Mouse (Mus musculus) liver, embryonic 15.5 days (tissue): ENCODE measurements around the gene Txndc8. TPM values are rescaled to one million over a fixed set of nuclear protein-coding genes. Genes with fewer than 3 reads are reported as not detected.

Experiments used
- ATAC-seq: fragments of 200-750 bp; cut with Nextera tagmentation; 2 replicates; pipeline ENCODE4 v1.8.0; 2017; ENCODE audit warnings: moderate number of reproducible peaks, mild to moderate bottlenecking, moderate library complexity; ENCODE audit not compliant: insufficient read depth
- H3K27ac ChIP-seq: fragments of 300-500 bp; sonication (generic); replicated peaks from 2 replicates; pipeline ENCODE4 v1.5.1; 2015; ENCODE audit warnings: mild to moderate bottlenecking, inconsistent platforms
- H3K27me3 ChIP-seq: fragments of 300-500 bp; sonication (generic); 2 replicates; pipeline ENCODE4 v1.6.1; 2015; ENCODE audit warnings: mild to moderate bottlenecking, inconsistent platforms
- H3K36me3 ChIP-seq: fragments of 300-500 bp; sonication (generic); replicated peaks from 2 replicates; pipeline ENCODE4 v1.6.1; 2015; ENCODE audit warnings: moderate library complexity, mild to moderate bottlenecking, inconsistent platforms
- H3K4me1 ChIP-seq: fragments of 300-500 bp; sonication (generic); replicated peaks from 2 replicates; pipeline ENCODE4 v1.6.1; 2015; ENCODE audit warnings: inconsistent platforms
- H3K4me2 ChIP-seq: fragments of 300-500 bp; sonication (generic); 2 replicates; pipeline ENCODE4 v1.6.1; 2015; ENCODE audit warnings: moderate library complexity, mild to moderate bottlenecking, inconsistent platforms
- H3K4me3 ChIP-seq: fragments of 300-500 bp; sonication (generic); replicated peaks from 2 replicates; pipeline ENCODE4 v1.5.1; 2015; ENCODE audit warnings: mild to moderate bottlenecking, inconsistent platforms
- H3K9ac ChIP-seq: fragments of 300-500 bp; sonication (generic); 2 replicates; pipeline ENCODE4 v1.6.1; 2015; ENCODE audit warnings: moderate library complexity, mild to moderate bottlenecking, inconsistent platforms
- H3K9me3 ChIP-seq: fragments of 300-500 bp; sonication (generic); replicated peaks from 2 replicates; pipeline ENCODE4 v1.6.1; 2016; ENCODE audit warnings: inconsistent platforms
- WGBS: fragments of 180-500 bp; shearing (Covaris S2); methylation state at CpG from one replicate; pipeline ENCODE4 v1.1.7; 2015; ENCODE audit warnings: mixed read lengths; ENCODE audit not compliant: insufficient replicate concordance; 5-methylcytosine and 5-hydroxymethylcytosine counted together
- polyA plus RNA-seq: library from polyadenylated mRNA; unstranded; fragments of >200 nt; fragmentation: Nextera tagmentation; extraction: Ambion mirVana; gene quantifications from 2 replicates; pipeline ENCODE4 v1.2.1, GENCODE M21; 2015

The Txndc8 gene
- polyA plus RNA-seq, 1 experiment from 2014 or later = not detected

- peak; percentile 93 for ATAC-seq
- WGBS = under 1% methylated on average over 71 of the region's 71 CpGs
- Histone ChIP-seq H3K4me1 (peaks cover 47% of the 10 kb centered on the region), H3K27ac (peak within 1 kb of the TSS; percentile 98), H3K9me3 (no peaks in the 10 kb centered on the region), H3K4me2 (peak within 1 kb of the TSS; percentile 93), H3K4me3 (peak within 1 kb of the TSS; percentile 88), H3K27me3 (peaks cover 11% of the 10 kb centered on the region; the same call in 1 of the 2 replicates), H3K36me3 (peaks cover 20% of the 10 kb centered on the region), H3K9ac (peak within 1 kb of the TSS; percentile 74)
These were observed 52.6 kb downstream of the Txndc8 start, which contains the start of gene Txn1 for GRCm38 (mm10) chr4:57956029-57956960. Gene Txn1, minus strand, starts transcription at chr4:57956411.

DNA sequence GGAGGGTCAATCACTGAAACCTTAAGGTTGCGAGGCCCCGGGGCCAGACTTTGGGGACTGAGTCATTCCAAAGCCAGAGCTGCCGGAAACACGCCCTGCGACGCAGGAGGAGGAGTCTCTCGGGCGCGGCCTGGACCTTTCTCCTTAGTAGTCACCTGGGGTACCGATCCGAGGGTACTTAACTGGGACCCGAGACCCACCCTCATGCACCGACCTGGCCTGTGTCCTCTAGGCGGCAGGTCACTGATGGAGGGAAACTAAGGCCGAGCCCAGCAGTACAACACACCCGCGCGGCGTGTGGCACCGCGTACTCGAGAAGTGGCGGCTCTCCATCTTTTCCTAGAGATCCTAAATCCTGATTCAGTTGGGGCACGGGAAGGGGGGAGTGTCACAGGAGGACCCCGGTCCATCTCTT lies 53.4 kb downstream of the Txndc8 start:
- under 1% methylated on average over 25 of the region's 25 CpGs for WGBS
- H3K4me1 ChIP-seq = peaks cover 49% of the 10 kb centered on the region

DNA sequence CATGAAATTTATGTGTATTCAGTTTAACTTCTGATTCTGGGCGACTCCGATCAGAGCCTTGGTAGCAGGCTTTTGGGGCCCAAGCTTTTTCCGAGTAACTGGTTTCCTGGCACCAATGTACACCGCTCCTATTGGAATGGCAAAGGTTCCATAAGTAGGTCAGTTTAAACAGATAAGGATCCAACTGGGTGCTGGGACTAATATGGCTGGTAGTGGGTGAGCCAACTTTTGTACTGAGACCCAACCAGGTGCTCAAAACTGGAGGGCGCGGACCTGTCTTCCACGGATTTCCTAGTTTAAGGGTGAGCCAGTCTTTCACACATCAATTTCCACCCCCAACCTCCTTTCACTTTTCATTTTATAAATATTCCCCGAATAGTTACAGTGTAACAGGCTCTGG lies 53.9 kb downstream of the Txndc8 start:
- no peak for ATAC-seq
- Histone ChIP-seq H3K4me3 (peak overlapping the region; percentile 88), H3K9ac (peak overlapping the region; percentile 74), H3K27ac (peak overlapping the region; percentile 98), H3K4me1 (peaks cover 52% of the 10 kb centered on the region), H3K9me3 (no peaks in the 10 kb centered on the region), H3K4me2 (peak overlapping the region; percentile 93), H3K36me3 (peaks cover 33% of the 10 kb centered on the region), H3K27me3 (peaks cover 11% of the 10 kb centered on the region; the same call in 1 of the 2 replicates)
- WGBS = 66% methylated on average over 8 of the region's 8 CpGs

More for the DNA sequence above, 53.4 kb downstream of the Txndc8 start:
- Histone ChIP-seq H3K27me3 (peaks cover 11% of the 10 kb centered on the region; the same call in 1 of the 2 replicates), H3K27ac (peak overlapping the region; percentile 98), H3K9ac (peak overlapping the region; percentile 74), H3K4me3 (peak overlapping the region; percentile 88), H3K36me3 (peaks cover 28% of the 10 kb centered on the region), H3K9me3 (no peaks in the 10 kb centered on the region), H3K4me2 (peak overlapping the region; percentile 93)
- peak; percentile 14 for ATAC-seq

DNA sequence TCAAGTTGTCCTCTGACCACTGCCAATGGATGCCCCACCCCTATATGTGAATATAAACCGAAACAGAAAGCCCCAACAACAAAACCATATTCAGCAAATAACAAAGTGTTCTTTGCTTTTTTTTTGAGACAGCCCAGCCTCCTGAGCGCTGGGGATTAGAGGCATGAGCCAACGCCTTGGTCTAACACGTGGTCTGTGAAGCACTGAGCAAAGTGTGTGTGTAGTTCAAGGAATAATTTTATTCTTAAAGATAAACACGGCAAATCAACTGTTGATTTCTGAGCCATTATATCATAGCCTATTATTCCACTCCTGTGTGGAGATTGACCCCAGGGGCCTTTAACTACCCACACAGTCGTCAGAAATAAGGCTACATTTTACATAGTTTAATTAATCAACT lies 54.3 kb downstream of the Txndc8 start:
- Histone ChIP-seq H3K4me1 (peaks cover 52% of the 10 kb centered on the region), H3K36me3 (peaks cover 37% of the 10 kb centered on the region), H3K4me3 (peak overlapping the region; percentile 88), H3K27me3 (peaks cover 11% of the 10 kb centered on the region; the same call in 1 of the 2 replicates), H3K9me3 (no peaks in the 10 kb centered on the region), H3K4me2 (peak overlapping the region; percentile 93), H3K27ac (peak overlapping the region; percentile 98; the same call in 1 of the 2 replicates), H3K9ac (peak overlapping the region; percentile 74; the same call in 1 of the 2 replicates)
- ATAC-seq = no peak
- WGBS = 71% methylated on average over 6 of the region's 6 CpGs

DNA sequence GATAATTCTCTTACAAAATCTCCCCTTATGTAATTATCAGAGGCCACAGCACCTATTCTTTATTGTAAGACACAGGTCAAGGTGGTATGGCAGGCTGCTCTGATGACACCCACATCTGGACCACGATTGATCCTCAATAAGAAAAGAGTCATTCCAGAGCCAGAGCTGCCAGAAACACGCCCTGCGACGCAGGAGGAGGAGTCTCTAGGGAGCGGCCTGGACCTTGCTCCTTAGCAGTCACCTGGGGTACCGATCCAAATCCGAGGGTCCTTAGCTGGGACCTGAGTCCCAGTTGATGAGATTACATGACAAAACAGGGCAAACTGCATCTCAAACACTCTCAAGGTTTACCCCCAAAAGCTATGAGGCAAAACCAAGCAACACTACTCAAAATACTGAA lies 55.1 kb downstream of the Txndc8 start:
- peaks cover 52% of the 10 kb centered on the region for H3K4me1 ChIP-seq
- 0 out of 2 replicates have a peak overlapping the region, but pooled peaks have one; percentile 6 for H3K27ac ChIP-seq
- H3K9me3 ChIP-seq = no peaks in the 10 kb centered on the region
- no peak for ATAC-seq
- WGBS = 83% methylated on average over 7 of the region's 7 CpGs
- no peak overlapping the region for H3K9ac ChIP-seq
- peak overlapping the region; percentile 88; the same call in 1 of the 2 replicates for H3K4me3 ChIP-seq
- peaks cover 6% of the 10 kb centered on the region; the same call in 1 of the 2 replicates for H3K27me3 ChIP-seq
- H3K4me2 ChIP-seq = peak overlapping the region; percentile 93
- H3K36me3 ChIP-seq = peaks cover 45% of the 10 kb centered on the region

DNA sequence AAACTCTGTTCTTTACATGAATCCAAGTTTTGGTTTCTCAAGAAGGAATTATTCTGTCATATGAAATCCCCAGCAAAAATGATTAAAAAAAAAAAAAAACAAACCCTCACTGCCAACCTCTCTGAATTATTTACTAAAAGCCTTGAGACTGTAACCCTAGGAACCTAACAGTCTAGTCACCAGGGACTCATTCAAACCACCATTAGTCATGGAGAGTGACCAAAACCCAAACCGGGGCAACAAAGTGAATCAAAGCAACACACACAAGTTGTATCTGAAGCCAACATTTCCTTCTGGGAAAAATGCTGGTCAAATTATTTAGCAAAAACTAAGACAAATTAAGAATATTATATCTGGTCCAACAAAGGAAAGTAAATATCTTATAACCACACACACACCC lies 56.0 kb downstream of the Txndc8 start:
- Histone ChIP-seq H3K9ac (no peak overlapping the region), H3K4me3 (no peak overlapping the region), H3K4me1 (peaks cover 51% of the 10 kb centered on the region), H3K9me3 (no peaks in the 10 kb centered on the region), H3K4me2 (no peak overlapping the region), H3K27ac (no peak overlapping the region), H3K27me3 (0 out of 2 replicates have a peak, but pooled peaks cover under 1% of the 10 kb centered on the region), H3K36me3 (peaks cover 50% of the 10 kb centered on the region)
- 92% methylated on average over 1 of the region's 1 CpGs for WGBS
- ATAC-seq = no peak

DNA sequence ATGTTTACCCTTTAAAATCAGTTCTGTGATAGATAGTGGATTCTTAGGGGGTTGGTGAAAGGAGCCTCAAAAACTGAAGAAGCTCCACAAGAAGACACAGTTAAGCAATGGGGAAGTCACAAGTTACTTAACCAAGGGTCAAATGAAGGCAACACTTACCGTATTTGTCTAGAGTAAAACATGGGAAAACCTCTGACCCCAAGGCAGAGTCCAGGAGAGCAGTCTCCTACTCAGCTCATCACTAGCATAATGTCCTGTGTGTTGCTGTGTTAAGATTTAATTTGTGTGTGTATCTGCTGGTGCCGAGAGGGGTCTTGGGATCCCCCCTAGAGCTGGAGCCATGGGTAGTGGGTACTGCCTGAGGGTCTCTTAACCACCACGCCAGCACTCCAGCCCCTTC lies 56.5 kb downstream of the Txndc8 start:
- H3K36me3 ChIP-seq = peaks cover 54% of the 10 kb centered on the region
- no peak overlapping the region for H3K4me2 ChIP-seq
- H3K4me1 ChIP-seq = peaks cover 47% of the 10 kb centered on the region
- ATAC-seq = no peak
- no peak overlapping the region for H3K4me3 ChIP-seq
- no peaks in the 10 kb centered on the region for H3K9me3 ChIP-seq
- H3K9ac ChIP-seq = no peak overlapping the region
- WGBS = 78% methylated on average over 3 of the region's 3 CpGs
- no peak overlapping the region for H3K27ac ChIP-seq
- H3K27me3 ChIP-seq = no peaks in the 10 kb centered on the region

DNA sequence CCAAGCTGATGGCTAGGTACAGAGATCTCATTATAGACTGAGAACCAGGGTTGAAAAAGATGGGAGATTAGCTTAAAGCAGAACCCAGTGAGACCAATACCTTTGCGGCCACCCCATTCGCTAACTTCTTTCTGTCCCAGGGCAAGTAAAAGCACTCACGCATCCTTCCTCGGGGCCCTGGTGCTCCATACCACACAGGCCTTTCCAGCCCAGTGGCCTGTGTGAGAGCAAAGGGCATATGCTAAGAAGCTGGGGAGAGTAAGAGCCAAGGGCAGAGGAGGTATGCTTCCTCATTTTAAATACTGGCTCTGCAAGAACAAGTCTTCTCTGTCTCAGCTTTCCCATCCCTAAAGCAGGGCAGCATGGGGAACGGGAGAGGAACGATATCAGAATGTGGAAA lies 59.1 kb downstream of the Txndc8 start:
- WGBS = 85% methylated on average over 6 of the region's 6 CpGs
- H3K27ac ChIP-seq = no peak overlapping the region
- no peak for ATAC-seq
- no peak overlapping the region for H3K4me3 ChIP-seq
- no peaks in the 10 kb centered on the region for H3K9me3 ChIP-seq
- no peaks in the 10 kb centered on the region for H3K27me3 ChIP-seq
- H3K36me3 ChIP-seq = peaks cover 78% of the 10 kb centered on the region
- H3K4me1 ChIP-seq = peaks cover 33% of the 10 kb centered on the region
- no peak overlapping the region for H3K4me2 ChIP-seq
- H3K9ac ChIP-seq = no peak overlapping the region

DNA sequence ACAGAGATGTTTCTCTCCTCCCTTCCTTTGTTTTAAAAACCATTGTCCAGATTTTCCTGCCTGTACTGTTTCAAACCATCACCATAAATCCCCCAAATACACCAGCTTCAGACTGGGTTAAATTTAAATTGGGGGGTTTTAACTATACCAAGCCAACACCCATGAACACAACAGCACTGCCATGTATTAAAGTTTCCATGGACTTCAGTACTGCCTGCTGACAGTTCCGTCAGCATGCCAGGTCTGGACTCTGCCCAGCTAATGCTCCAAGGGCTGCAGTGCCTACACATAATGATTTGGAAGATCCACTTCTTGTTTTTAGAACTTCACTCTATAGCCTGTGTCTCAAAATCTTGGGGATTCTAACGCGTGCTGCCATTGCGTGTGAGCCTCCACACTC lies 61.4 kb downstream of the Txndc8 start:
- no peak overlapping the region for H3K4me2 ChIP-seq
- no peak for ATAC-seq
- H3K9ac ChIP-seq = no peak overlapping the region
- WGBS = 88% methylated on average over 4 of the region's 4 CpGs
- H3K4me1 ChIP-seq = peaks cover 14% of the 10 kb centered on the region
- H3K4me3 ChIP-seq = no peak overlapping the region
- peaks cover 89% of the 10 kb centered on the region for H3K36me3 ChIP-seq
- H3K27me3 ChIP-seq = no peaks in the 10 kb centered on the region
- H3K9me3 ChIP-seq = no peaks in the 10 kb centered on the region
- H3K27ac ChIP-seq = no peak overlapping the region

GRCm38 (mm10) chr4:57947036-57947435 lies 61.9 kb downstream of the Txndc8 start:
- Histone ChIP-seq H3K4me1 (peaks cover 9% of the 10 kb centered on the region; the same call in 1 of the 2 replicates), H3K36me3 (peaks cover 84% of the 10 kb centered on the region), H3K4me2 (no peak overlapping the region), H3K9me3 (no peaks in the 10 kb centered on the region), H3K27me3 (no peaks in the 10 kb centered on the region), H3K9ac (no peak overlapping the region), H3K4me3 (no peak overlapping the region), H3K27ac (no peak overlapping the region)
- no peak for ATAC-seq
- 71% methylated on average over 10 of the region's 10 CpGs for WGBS

GRCm38 (mm10) chr4:57942892-57943291 lies 66.0 kb downstream of the Txndc8 start:
- Histone ChIP-seq H3K4me3 (no peak overlapping the region), H3K27ac (no peak overlapping the region), H3K9ac (no peak overlapping the region), H3K27me3 (no peaks in the 10 kb centered on the region), H3K36me3 (peaks cover 47% of the 10 kb centered on the region), H3K4me1 (no peaks in the 10 kb centered on the region), H3K4me2 (no peak overlapping the region), H3K9me3 (no peaks in the 10 kb centered on the region)
- 78% methylated on average over 2 of the region's 2 CpGs for WGBS
- ATAC-seq = no peak
